Mouse (Mus musculus) liver, adult 2 months (tissue): ENCODE measurements around the gene E130311K13Rik. TPM values are rescaled to one million over a fixed set of nuclear protein-coding genes. Genes with fewer than 3 reads are reported as not detected.
A peak's percentile ranks its signal among the peaks of the same experiment; 100 is the strongest.

Experiments used
- DNase-seq: peaks from one replicate; pipeline ENCODE4 v3.0.0-alpha.2; 2011; ENCODE audit warnings: low read depth, low spot score; ENCODE audit errors: extremely low read depth
- H3K27ac ChIP-seq: fragments of 200-500 bp; replicated peaks from 2 replicates; pipeline ENCODE4 v1.5.1; 2012; ENCODE audit warnings: low read depth, mild to moderate bottlenecking, control low read depth, inconsistent platforms, low read length; ENCODE audit not compliant: insufficient read depth
- H3K27me3 ChIP-seq: fragments of 200-500 bp; 2 replicates; pipeline ENCODE4 v1.6.1; 2012; ENCODE audit warnings: mild to moderate bottlenecking, moderate library complexity, low read length, inconsistent platforms; ENCODE audit not compliant: control insufficient read depth, insufficient read depth
- H3K36me3 ChIP-seq: fragments of 200-500 bp; 2 replicates; pipeline ENCODE4 v1.6.1; 2012; ENCODE audit warnings: low read length, inconsistent platforms; ENCODE audit not compliant: control insufficient read depth, insufficient read depth
- H3K4me1 ChIP-seq: fragments of 200-500 bp; 2 replicates; pipeline ENCODE4 v1.6.1; 2011; ENCODE audit warnings: low read length; ENCODE audit not compliant: control insufficient read depth, insufficient read depth
- H3K4me3 ChIP-seq: fragments of 200-500 bp; 2 replicates; pipeline ENCODE4 v1.5.1; 2011; ENCODE audit warnings: low read depth, mild to moderate bottlenecking, control low read depth, low read length, moderate library complexity; ENCODE audit not compliant: insufficient read depth
- H3K79me2 ChIP-seq: fragments of 200-500 bp; 2 replicates; pipeline ENCODE4 v1.6.1; 2012; ENCODE audit warnings: inconsistent platforms, mild to moderate bottlenecking, low read length, moderate library complexity; ENCODE audit not compliant: control insufficient read depth, insufficient read depth
- H3K9ac ChIP-seq: fragments of 200-500 bp; 2 replicates; pipeline ENCODE4 v1.6.1; 2012; ENCODE audit warnings: low read depth, mild to moderate bottlenecking, control low read depth, inconsistent platforms, low read length
- CTCF ChIP-seq: fragments of 200-500 bp; IDR thresholded peaks from 2 replicates; pipeline ENCODE4 v1.5.1; 2011; ENCODE audit warnings: low read depth, low read length, control low read depth
- POLR2A ChIP-seq: fragments of 200-500 bp; IDR thresholded peaks from 2 replicates; pipeline ENCODE4 v1.6.1; 2011; ENCODE audit warnings: low read length, control low read depth; ENCODE audit not compliant: insufficient read depth; ENCODE audit errors: extremely low read depth
- WGBS: fragments of 180-500 bp; shearing (Covaris S2); methylation state at CpG from one replicate; pipeline ENCODE4 v1.1.7; 2018; 5-methylcytosine and 5-hydroxymethylcytosine counted together
- polyA plus RNA-seq: library from polyadenylated mRNA; depleted of rRNA; stranded (reverse); fragments of >200 nt; gene quantifications from 2 replicates; pipeline ENCODE4 v1.2.3, GENCODE M21; 2012
- total RNA-seq: library from RNA; depleted of rRNA; stranded (reverse); fragments of >200 nt; gene quantifications from 2 replicates; pipeline ENCODE4 v1.2.3, GENCODE M21; 2014

The E130311K13Rik gene
- total and polyA plus RNA-seq, 2 experiments: 6.0 to 8.9 TPM

DNA sequence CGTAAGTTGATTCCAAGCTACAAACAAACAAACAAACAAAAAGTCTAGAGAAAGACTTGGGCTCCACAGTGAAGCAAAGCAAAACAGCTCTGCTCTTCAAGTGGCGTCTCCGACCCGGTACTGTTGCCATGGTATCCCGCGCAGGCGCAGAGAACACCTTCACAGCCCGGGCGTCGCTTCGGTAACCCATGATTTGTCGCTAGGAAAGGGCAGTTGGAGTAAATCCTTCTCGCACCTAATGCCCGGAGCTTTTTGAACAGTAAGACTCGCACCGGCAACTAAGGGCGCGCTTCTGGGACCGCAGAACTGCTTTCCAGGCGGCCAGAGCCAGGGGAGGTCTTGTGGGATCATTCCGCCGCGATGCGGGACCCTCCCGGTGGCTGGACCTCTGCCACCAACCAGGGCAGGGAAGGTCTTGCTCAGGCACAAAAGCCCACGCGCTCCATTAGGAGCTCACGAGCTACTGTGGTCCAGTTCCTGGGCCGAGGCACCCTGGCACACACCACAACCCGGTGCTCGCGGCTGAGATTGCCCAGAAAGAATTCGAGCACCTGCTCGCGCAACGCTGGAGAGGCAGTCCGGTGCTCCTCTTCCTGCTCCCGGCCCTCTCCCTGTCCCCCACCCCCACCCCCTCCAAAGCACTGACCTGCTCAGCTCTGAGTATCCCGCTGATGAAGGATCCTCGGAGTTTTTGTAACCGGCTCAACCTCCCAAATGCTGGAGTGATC is 30.5 kb downstream of the E130311K13Rik start:
- Histone ChIP-seq H3K4me1 (peaks cover 5% of the 10 kb centered on the region), H3K79me2 (no peaks in the 10 kb centered on the region), H3K27me3 (no peaks in the 10 kb centered on the region; the same call in 1 of the 2 replicates), H3K27ac (no peak overlapping the region), H3K9ac (peak overlapping the region; percentile 23; the same call in 1 of the 2 replicates), H3K4me3 (peak overlapping the region; percentile 59), H3K36me3 (no peaks in the 10 kb centered on the region)
- TF ChIP-seq CTCF (no peak), POLR2A (no peak)
- under 1% methylated on average over 41 of the region's 41 CpGs for WGBS
- DNase-seq: peak; percentile 34

DNA sequence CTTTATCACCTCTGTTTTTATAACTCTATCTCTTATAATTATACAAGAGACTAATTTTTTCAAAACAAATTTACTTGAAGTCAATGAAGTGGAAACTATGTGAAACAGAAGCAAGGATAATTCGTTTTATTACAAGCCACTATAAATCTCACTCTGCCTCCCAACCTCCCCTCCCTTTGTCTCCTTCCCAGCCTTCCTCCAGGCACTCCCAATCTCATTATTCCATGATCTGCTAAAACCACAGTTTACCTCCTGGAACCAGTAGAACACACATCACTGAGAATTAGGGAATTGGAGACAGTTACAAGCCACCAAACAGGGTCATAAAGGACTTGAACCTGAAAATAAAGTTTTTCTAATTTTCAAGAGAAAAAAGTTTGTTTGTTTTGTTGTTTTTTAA is 32.1 kb downstream of the E130311K13Rik start:
- no peak for DNase-seq
- Histone ChIP-seq H3K4me1 (peaks cover 5% of the 10 kb centered on the region), H3K9ac (no peak overlapping the region), H3K27ac (no peak overlapping the region), H3K4me3 (no peak overlapping the region), H3K27me3 (no peaks in the 10 kb centered on the region; the same call in 1 of the 2 replicates), H3K36me3 (no peaks in the 10 kb centered on the region), H3K79me2 (no peaks in the 10 kb centered on the region)
- 81% methylated on average over 1 of the region's 1 CpGs for WGBS
- TF ChIP-seq POLR2A (no peak), CTCF (no peak)

DNA sequence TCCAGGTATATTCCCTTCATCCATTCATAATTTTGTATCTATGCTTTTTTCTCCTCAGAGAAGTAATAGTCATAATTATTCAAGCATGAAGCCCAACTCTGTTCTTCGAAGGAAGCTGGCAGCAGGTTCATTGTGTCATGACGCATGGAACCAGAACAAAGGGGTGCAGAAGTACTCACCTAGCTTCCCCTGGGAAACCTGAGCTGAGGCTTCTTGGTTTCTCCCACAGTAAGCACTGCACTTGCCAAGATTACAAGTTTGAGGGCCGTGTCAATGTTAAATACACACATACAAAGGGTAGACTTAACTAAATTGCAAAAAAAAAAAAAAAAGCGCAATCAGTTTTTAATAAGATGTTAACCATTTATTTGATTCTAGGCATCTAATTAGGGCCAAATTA is 33.0 kb downstream of the E130311K13Rik start:
- Histone ChIP-seq H3K9ac (no peak overlapping the region), H3K4me1 (peaks cover 5% of the 10 kb centered on the region), H3K36me3 (no peaks in the 10 kb centered on the region), H3K27me3 (no peaks in the 10 kb centered on the region; the same call in 1 of the 2 replicates), H3K79me2 (no peaks in the 10 kb centered on the region), H3K4me3 (no peak overlapping the region), H3K27ac (no peak overlapping the region)
- WGBS: 94% methylated on average over 4 of the region's 4 CpGs
- DNase-seq: no peak
- TF ChIP-seq POLR2A (no peak), CTCF (no peak)

DNA sequence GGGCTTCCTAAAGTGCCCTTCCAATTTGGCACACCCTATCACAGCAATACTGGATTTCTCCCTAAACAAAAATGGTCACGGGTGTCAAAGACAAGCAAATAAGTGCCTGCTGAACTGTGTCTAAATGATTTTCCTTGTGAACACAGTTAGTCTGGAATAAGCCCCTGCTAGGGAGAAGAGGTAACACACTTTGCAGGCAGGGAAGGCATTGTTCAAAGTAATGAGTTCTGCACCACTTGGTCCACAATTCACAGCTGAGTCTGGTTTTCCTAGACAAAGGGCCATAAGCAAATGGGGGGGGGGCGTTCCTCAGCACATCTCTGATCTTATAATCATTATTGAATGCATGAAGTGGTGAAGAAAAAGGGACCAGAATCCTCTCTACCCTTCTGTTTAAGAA is 33.5 kb downstream of the E130311K13Rik start:
- H3K9ac ChIP-seq: no peak overlapping the region
- no peak for TF ChIP-seq POLR2A
- TF ChIP-seq CTCF: no peak
- 65% methylated on average over 2 of the region's 2 CpGs for WGBS
- no peak overlapping the region for H3K4me3 ChIP-seq
- H3K4me1 ChIP-seq: peaks cover 5% of the 10 kb centered on the region
- no peak overlapping the region for H3K27ac ChIP-seq
- no peaks in the 10 kb centered on the region; the same call in 1 of the 2 replicates for H3K27me3 ChIP-seq
- H3K36me3 ChIP-seq: no peaks in the 10 kb centered on the region
- DNase-seq: no peak
- no peaks in the 10 kb centered on the region for H3K79me2 ChIP-seq

DNA sequence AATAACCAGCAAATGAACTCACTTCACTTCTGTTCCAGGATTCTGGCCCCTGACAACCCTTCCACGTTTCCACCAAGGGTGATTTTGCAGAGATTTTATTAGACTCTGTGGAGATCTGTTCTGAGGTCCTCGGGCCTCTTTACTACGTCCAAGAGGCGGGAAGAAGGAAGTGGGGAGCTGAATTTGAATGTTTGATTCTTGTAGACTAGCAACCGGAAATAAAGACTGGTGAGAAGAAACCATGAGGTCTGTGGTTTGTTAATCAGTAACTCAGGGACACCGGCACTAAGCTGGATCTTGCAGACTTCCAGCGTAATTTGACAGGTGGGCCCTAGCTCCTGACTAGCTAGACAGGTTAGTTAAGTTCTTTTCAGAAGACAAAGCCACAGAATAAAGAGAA is 35.6 kb downstream of the E130311K13Rik start:
- Histone ChIP-seq H3K79me2 (no peaks in the 10 kb centered on the region), H3K27me3 (no peaks in the 10 kb centered on the region), H3K4me1 (no peaks in the 10 kb centered on the region), H3K36me3 (no peaks in the 10 kb centered on the region), H3K4me3 (no peak overlapping the region), H3K27ac (no peak overlapping the region), H3K9ac (no peak overlapping the region)
- peak; percentile 14 for DNase-seq
- TF ChIP-seq CTCF (no peak), POLR2A (no peak)
- WGBS: 31% methylated on average over 7 of the region's 7 CpGs

DNA sequence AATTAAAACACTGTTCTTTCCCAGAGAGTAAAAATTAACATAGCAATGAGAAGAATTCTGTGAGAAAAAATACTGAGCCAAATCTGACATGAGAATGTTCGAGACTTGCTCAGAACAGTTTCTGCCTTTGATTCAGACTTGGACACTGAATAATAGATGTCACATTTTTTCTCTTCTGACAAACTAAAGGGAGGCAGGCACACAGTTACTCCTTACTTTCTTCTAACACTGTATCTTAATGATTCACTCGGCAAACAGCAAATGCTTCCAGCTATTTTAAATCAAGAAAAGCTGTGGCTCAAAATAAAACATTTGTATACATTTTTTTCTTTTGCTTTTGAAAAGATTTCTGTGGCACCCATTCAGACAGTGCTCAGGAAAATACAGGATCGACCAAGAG is 37.1 kb downstream of the E130311K13Rik start:
- Histone ChIP-seq H3K4me1 (no peaks in the 10 kb centered on the region), H3K27me3 (no peaks in the 10 kb centered on the region), H3K36me3 (no peaks in the 10 kb centered on the region), H3K9ac (no peak overlapping the region), H3K79me2 (no peaks in the 10 kb centered on the region), H3K27ac (no peak overlapping the region), H3K4me3 (no peak overlapping the region)
- WGBS: 61% methylated on average over 3 of the region's 3 CpGs
- no peak for TF ChIP-seq POLR2A
- no peak for TF ChIP-seq CTCF
- no peak for DNase-seq
